Mouse (Mus musculus): Measurements from ENCODE around the gene 1700028P14Rik. TPM values are rescaled to one million over a fixed set of nuclear protein-coding genes. Genes with fewer than 3 reads are reported as not detected.

1700028P14Rik gene
- polyA plus RNA-seq, 1 experiment = not detected

DNA sequence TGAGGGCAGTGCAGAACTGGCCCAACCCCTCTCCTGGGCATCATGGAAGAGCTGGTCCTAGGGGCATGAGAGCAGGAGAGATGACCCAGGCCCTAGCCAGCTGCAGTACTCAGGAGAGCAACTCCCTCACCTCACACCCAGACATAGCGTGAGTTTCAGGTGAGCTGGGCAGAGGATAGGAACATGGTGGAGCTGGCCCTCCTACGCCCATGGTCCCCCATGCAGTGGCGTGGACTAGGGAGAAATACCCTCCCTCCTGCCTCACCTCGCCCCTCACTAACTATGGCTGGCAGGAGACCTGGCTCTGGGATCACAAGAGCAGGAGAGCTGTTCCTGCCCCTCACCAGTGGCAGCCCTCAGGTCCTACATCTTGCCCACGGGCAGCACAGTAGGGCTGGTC lies 8.8 kb downstream of the 1700028P14Rik start:
- Histone ChIP-seq H3K27ac (ENCODE audit: control insufficient read depth, insufficient read depth, low read depth, low read length, poor library complexity) (no peak overlapping the region), H3K4me1 (ENCODE audit: control insufficient read depth, insufficient read depth, low read length) (no peaks in the 10 kb centered on the region; the same call in 1 of the 2 replicates), H3K4me3 (replicated peaks; ENCODE audit: control insufficient read depth, low read depth, low read length) (no peak overlapping the region)
- TF ChIP-seq POLR2A (IDR thresholded peaks at IDR 0.05; ENCODE audit: borderline replicate concordance, control insufficient read depth, low read depth, low read length) (no peak), CTCF (IDR thresholded peaks at IDR 0.05; ENCODE audit: control insufficient read depth, insufficient read depth, low read length) (no peak)
- 82% methylated on average over 5 of the region's 5 CpGs for WGBS

DNA sequence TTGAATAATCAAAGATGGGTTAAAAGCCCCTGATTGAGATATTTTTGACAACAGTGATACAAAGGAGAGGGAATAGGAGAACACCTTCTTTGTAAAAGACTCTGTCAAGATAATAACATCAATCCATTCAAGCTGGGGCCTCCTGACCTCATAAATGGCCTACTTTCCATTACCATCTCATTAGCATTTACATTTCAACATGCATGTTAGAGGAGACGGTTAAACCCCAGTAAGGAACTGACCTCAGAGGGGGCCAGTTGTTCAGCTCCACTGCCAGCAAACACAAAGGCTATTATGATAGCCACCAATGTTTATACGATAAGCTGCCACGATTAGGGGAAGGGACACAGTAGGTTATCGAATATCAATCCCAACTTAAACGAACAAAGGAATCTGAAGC lies 15.8 kb downstream of the 1700028P14Rik start:
- WGBS = 83% methylated on average over 5 of the region's 5 CpGs
- TF ChIP-seq CTCF (IDR thresholded peaks at IDR 0.05; ENCODE audit: control insufficient read depth, insufficient read depth, low read length) = no peak
- no peak for TF ChIP-seq POLR2A (IDR thresholded peaks at IDR 0.05; ENCODE audit: borderline replicate concordance, control insufficient read depth, low read depth, low read length)
- Histone ChIP-seq H3K27ac (ENCODE audit: control insufficient read depth, insufficient read depth, low read depth, low read length, poor library complexity) (no peak overlapping the region), H3K4me3 (replicated peaks; ENCODE audit: control insufficient read depth, low read depth, low read length) (no peak overlapping the region), H3K4me1 (ENCODE audit: control insufficient read depth, insufficient read depth, low read length) (no peaks in the 10 kb centered on the region; the same call in 1 of the 2 replicates)

- H3K4me3 ChIP-seq (replicated peaks; ENCODE audit: control insufficient read depth, low read depth, low read length) = no peak overlapping the region
- no peak overlapping the region for H3K27ac ChIP-seq (ENCODE audit: control insufficient read depth, insufficient read depth, low read depth, low read length, poor library complexity)
- no peaks in the 10 kb centered on the region; the same call in 1 of the 2 replicates for H3K4me1 ChIP-seq (ENCODE audit: control insufficient read depth, insufficient read depth, low read length)
- no peak for TF ChIP-seq POLR2A (IDR thresholded peaks at IDR 0.05; ENCODE audit: borderline replicate concordance, control insufficient read depth, low read depth, low read length)
- TF ChIP-seq CTCF (IDR thresholded peaks at IDR 0.05; ENCODE audit: control insufficient read depth, insufficient read depth, low read length) = no peak
- 78% methylated on average over 11 of the region's 11 CpGs for whole genome bisulfite sequencing
These were observed 20.8 kb downstream of the 1700028P14Rik start for GRCm38 (mm10) chr19:23631611-23632492.

GRCm38 (mm10) chr19:23614268-23614667 lies 38.3 kb downstream of the 1700028P14Rik start:
- Histone ChIP-seq H3K4me3 (replicated peaks; ENCODE audit: control insufficient read depth, low read depth, low read length) (no peak overlapping the region), H3K27ac (ENCODE audit: control insufficient read depth, insufficient read depth, low read depth, low read length, poor library complexity) (no peak overlapping the region), H3K4me1 (ENCODE audit: control insufficient read depth, insufficient read depth, low read length) (no peaks in the 10 kb centered on the region)
- TF ChIP-seq POLR2A (IDR thresholded peaks at IDR 0.05; ENCODE audit: borderline replicate concordance, control insufficient read depth, low read depth, low read length) = no peak
- TF ChIP-seq CTCF (IDR thresholded peaks at IDR 0.05; ENCODE audit: control insufficient read depth, insufficient read depth, low read length) = no peak
- 74% methylated on average over 7 of the region's 7 CpGs for WGBS

DNA sequence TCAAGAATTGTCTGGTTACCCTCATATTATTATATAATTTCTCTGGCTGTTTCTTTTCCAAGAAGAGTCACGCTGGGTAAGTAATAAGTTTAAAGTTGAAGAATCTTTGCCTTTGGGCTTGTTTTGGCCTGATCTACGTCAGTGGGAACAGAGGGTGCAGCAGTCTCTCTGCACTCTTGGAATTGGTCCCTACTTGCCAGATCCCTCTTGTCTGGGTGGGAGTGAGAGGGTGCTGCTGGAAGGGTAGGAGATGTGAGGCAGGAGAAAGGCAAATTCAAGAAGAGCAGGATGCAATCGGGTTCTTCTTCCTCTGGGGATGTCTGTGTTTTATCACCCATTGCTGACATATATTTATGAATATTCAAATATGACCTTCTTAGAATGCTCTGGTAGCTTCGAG lies 42.9 kb downstream of the 1700028P14Rik start:
- no peaks in the 10 kb centered on the region for H3K4me1 ChIP-seq (ENCODE audit: control insufficient read depth, insufficient read depth, low read length)
- H3K27ac ChIP-seq (ENCODE audit: control insufficient read depth, insufficient read depth, low read depth, low read length, poor library complexity) = no peak overlapping the region
- WGBS = 68% methylated on average over 4 of the region's 4 CpGs
- no peak overlapping the region for H3K4me3 ChIP-seq (replicated peaks; ENCODE audit: control insufficient read depth, low read depth, low read length)
- no peak for TF ChIP-seq CTCF (IDR thresholded peaks at IDR 0.05; ENCODE audit: control insufficient read depth, insufficient read depth, low read length)
- no peak for TF ChIP-seq POLR2A (IDR thresholded peaks at IDR 0.05; ENCODE audit: borderline replicate concordance, control insufficient read depth, low read depth, low read length)

- no peak overlapping the region for H3K4me3 ChIP-seq (replicated peaks; ENCODE audit: control insufficient read depth, low read depth, low read length)
- TF ChIP-seq POLR2A (IDR thresholded peaks at IDR 0.05; ENCODE audit: borderline replicate concordance, control insufficient read depth, low read depth, low read length) = no peak
- TF ChIP-seq CTCF (IDR thresholded peaks at IDR 0.05; ENCODE audit: control insufficient read depth, insufficient read depth, low read length) = no peak
- 85% methylated on average over 2 of the region's 2 CpGs for WGBS
- no peak overlapping the region for H3K27ac ChIP-seq (ENCODE audit: control insufficient read depth, insufficient read depth, low read depth, low read length, poor library complexity)
- no peaks in the 10 kb centered on the region for H3K4me1 ChIP-seq (ENCODE audit: control insufficient read depth, insufficient read depth, low read length)
These were observed 44.7 kb downstream of the 1700028P14Rik start for GRCm38 (mm10) chr19:23607951-23608350.

- WGBS = 79% methylated on average over 3 of the region's 3 CpGs
- no peaks in the 10 kb centered on the region for H3K4me1 ChIP-seq (ENCODE audit: control insufficient read depth, insufficient read depth, low read length)
- TF ChIP-seq CTCF (IDR thresholded peaks at IDR 0.05; ENCODE audit: control insufficient read depth, insufficient read depth, low read length) (no peak), POLR2A (IDR thresholded peaks at IDR 0.05; ENCODE audit: borderline replicate concordance, control insufficient read depth, low read depth, low read length) (no peak)
- H3K4me3 ChIP-seq (replicated peaks; ENCODE audit: control insufficient read depth, low read depth, low read length) = no peak overlapping the region
- no peak overlapping the region for H3K27ac ChIP-seq (ENCODE audit: control insufficient read depth, insufficient read depth, low read depth, low read length, poor library complexity)
These were observed 57.7 kb downstream of the 1700028P14Rik start for GRCm38 (mm10) chr19:23594950-23595349.

DNA sequence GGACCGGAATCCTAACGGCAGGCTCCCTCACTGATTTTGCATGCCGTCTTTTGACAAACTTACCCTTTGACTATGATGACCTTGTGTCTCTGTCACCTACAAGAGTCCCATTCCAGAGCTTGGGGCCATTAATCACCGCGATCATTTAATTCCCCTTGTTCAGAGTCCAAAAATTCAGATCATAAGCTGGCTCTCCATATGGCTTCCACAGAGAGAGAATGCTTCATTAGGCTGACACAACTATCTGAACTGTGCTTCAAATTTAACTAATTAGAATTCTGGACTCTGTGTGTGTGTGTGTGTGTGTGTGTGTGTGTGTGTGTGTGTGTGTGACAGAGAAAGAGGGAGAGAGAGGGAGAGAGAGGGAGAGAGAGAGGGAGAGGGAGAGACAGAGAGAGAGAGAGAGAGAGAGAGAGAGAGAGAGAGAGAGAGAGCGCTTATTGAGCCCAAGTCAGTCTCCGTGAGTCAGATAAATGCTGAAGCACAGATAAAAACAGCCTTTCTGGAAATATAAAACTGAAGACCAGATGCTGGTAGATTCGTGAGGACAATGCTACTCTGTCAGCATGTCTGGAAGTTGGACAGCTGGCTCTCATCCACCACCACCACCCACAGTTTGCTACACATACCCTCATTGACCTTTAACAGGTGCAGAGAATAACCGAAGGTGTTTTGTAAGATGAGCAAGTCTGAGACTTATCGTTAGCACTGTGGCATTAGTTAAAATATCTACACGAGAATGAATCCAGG lies 73.8 kb downstream of the 1700028P14Rik start:
- no peak overlapping the region for H3K4me3 ChIP-seq (replicated peaks; ENCODE audit: control insufficient read depth, low read depth, low read length)
- no peak overlapping the region for H3K27ac ChIP-seq (ENCODE audit: control insufficient read depth, insufficient read depth, low read depth, low read length, poor library complexity)
- no peaks in the 10 kb centered on the region for H3K4me1 ChIP-seq (ENCODE audit: control insufficient read depth, insufficient read depth, low read length)
- 81% methylated on average over 11 of the region's 11 CpGs for WGBS
- TF ChIP-seq POLR2A (IDR thresholded peaks at IDR 0.05; ENCODE audit: borderline replicate concordance, control insufficient read depth, low read depth, low read length) (no peak), CTCF (IDR thresholded peaks at IDR 0.05; ENCODE audit: control insufficient read depth, insufficient read depth, low read length) (no peak)

All from bone marrow, adult 2 months (tissue).